Mouse (Mus musculus) CD4-positive, CD25-positive, alpha-beta regulatory T cell, adult 4 months (primary cell): ENCODE results near the gene Adgrg7. TPM values are rescaled to one million over a fixed set of nuclear protein-coding genes. Genes with fewer than 3 reads are reported as not detected.

Source experiments
- ATAC-seq: one replicate; pipeline ENCODE4 v1.8.0; 2017
- polyA plus RNA-seq, 2 experiments: library from polyadenylated mRNA; unstranded; fragments of 100-300 nt; shearing (Covaris generic); gene quantifications; one replicate each; pipeline ENCODE4 v1.2.1; 2017

Adgrg7 gene
- not detected for polyA plus RNA-seq

- no peak for ATAC-seq
Measured at GRCm38 (mm10) chr16:56795481-56796139, at the start of gene Adgrg7. Gene Adgrg7 (minus strand): TSS chr16:56795855.

DNA sequence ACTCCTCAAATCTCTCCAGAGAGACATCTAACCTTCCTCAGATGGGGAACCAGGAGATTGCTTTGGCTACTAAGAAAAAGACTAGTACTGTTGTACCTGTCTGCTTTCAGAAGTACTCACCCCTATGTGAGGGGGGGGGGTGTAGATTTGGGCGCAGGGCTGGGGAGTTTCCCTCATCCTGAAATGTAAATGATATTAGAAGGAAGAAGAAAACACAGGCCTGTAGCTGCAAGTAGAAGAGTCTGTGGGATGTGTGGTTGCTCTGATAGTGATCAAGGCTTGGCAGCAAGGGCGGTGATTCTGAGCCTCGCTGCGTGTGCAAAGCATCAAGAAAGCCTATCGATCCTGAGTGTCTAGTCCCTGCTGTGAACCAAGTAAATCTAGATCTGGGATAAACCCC, 47.3 kb upstream of the Adgrg7 start:
- peak; percentile 64 for ATAC-seq

DNA sequence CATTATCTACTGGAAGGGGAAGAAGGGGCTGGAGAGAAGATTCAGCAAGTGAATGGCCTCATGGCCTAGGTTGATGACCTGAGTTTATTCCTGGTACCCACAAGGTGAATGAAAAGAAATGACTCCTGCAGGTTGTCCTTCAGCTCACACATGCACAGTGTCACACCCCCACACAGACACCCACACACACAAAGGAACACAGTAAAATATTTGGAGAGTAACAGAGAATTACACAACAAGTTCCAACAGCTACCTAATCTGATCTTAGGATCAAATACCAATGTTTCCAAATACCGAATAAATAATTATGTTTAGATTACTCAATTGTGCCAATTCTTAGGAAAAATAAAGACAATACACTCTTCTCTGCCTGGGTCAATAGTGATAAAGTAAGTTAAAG, 37.7 kb upstream of the Adgrg7 start:
- ATAC-seq, result no peak

- ATAC-seq, result no peak
Measured at GRCm38 (mm10) chr16:56831986-56832385, 36.3 kb upstream of the Adgrg7 start.

- ATAC-seq, result no peak
Measured at GRCm38 (mm10) chr16:56801370-56802109, 5.9 kb upstream of the Adgrg7 start.

GRCm38 (mm10) chr16:56800946-56801345, 5.3 kb upstream of the Adgrg7 start:
- ATAC-seq, result no peak

- ATAC-seq, result peak; percentile 60
Measured at GRCm38 (mm10) chr16:56800469-56800868, 4.8 kb upstream of the Adgrg7 start.

DNA sequence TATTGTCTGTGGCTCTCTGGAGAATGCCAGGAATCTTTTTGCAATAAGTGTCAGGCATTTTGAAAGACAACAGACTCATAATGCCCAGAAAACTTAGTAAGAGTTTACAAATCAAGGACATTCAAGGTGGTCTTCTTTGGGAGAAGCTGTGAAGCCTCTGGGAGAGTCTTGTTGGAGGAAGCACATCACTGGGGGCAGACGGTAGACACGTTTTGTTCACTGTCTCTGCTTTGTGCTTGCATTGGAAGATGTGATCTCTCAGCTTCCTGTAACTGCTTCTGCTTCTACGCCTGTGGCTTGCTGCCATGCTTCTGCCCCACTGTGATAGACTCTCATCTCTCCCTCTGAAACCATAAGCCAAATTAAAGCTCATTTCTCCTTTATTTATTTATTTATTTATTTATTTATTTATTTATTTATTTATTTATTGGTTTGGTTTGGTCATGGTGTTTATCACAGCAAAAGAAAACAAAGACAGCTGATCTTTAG, 3.9 kb upstream of the Adgrg7 start:
- no peak for ATAC-seq

DNA sequence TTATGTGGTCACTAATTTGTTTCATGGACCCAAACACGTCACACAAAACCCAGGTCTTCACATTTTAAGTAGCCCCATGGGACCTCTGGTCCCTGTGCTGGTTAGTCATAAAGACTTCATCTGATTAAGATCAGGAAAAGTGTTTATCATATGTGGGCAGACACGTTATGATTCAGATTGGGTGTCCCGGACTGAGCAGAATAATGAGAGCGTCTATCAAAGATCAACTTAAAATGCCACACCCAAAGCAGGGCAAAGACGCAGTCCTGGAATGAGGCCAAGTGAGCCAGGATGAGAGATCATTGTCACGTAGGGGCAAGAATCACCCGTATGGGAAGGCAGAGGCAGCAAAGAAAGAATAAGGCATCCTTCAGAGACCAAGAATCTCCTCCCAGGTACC, 3.2 kb upstream of the Adgrg7 start:
- ATAC-seq, result no peak

GRCm38 (mm10) chr16:56794383-56795144, 1.1 kb downstream of the Adgrg7 start:
- ATAC-seq, result no peak

GRCm38 (mm10) chr16:56793778-56794177, 1.9 kb downstream of the Adgrg7 start:
- ATAC-seq, result no peak

DNA sequence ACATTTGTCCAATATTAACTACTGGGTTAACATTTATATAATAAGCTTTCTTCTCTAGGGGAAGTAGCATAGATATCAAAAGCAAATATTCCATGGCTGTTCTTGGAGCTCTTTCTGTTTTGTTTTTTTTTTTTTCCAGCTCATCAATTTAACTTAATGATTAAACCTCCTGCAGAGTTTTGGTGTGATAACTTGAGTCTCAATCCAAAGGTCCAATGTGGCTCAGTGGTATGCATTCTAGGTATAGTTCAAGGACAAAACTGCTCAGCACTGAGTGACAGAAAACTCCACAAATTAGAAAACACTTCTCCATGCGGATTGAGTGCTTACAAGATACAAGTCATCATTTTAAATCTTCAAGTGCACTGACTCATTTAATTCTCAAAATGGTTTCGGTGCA, 9.7 kb downstream of the Adgrg7 start:
- no peak for ATAC-seq

- peak; percentile 88 for ATAC-seq
Measured at GRCm38 (mm10) chr16:56771163-56772105, 24.2 kb downstream of the Adgrg7 start.

GRCm38 (mm10) chr16:56729060-56729459, 66.6 kb downstream of the Adgrg7 start:
- no peak for ATAC-seq

- ATAC-seq, result no peak
Measured at GRCm38 (mm10) chr16:56724927-56725326, 70.7 kb downstream of the Adgrg7 start.

DNA sequence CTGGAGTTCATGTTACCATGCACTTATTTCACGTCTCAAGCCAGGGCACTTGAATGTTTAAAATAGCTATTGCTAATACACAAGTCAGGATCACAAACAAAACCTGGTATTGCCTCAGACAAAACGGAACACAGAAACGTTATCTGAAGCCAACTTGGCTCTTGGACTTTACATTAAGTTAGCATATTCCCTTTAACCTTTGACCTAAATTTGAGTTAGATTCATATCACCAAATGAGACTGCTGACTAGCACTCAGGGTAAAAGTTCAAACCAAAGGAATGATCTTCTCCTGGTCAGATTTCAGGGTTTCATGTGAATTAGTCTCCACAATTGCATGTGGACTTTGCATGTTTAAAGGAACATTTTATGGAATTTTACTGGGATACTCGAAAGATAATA, 73.3 kb downstream of the Adgrg7 start:
- ATAC-seq, result no peak

DNA sequence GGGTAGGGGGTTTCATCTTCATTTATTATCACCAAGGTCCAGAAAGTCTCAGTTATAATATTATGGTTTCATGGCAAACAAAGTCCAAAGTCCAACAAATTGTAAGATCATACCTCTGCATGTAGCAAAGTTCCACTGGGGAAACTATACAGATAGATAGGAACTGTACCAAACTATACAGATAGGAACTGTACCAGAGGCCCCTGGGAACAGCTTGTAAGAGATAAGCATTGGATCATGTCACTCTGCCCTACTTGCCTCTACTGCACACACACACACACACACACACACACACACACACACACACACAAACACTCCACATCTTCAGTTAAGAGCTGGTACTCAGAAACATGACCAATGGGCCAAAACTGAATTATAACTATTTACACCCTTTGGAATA, 76.6 kb downstream of the Adgrg7 start:
- ATAC-seq, result no peak

DNA sequence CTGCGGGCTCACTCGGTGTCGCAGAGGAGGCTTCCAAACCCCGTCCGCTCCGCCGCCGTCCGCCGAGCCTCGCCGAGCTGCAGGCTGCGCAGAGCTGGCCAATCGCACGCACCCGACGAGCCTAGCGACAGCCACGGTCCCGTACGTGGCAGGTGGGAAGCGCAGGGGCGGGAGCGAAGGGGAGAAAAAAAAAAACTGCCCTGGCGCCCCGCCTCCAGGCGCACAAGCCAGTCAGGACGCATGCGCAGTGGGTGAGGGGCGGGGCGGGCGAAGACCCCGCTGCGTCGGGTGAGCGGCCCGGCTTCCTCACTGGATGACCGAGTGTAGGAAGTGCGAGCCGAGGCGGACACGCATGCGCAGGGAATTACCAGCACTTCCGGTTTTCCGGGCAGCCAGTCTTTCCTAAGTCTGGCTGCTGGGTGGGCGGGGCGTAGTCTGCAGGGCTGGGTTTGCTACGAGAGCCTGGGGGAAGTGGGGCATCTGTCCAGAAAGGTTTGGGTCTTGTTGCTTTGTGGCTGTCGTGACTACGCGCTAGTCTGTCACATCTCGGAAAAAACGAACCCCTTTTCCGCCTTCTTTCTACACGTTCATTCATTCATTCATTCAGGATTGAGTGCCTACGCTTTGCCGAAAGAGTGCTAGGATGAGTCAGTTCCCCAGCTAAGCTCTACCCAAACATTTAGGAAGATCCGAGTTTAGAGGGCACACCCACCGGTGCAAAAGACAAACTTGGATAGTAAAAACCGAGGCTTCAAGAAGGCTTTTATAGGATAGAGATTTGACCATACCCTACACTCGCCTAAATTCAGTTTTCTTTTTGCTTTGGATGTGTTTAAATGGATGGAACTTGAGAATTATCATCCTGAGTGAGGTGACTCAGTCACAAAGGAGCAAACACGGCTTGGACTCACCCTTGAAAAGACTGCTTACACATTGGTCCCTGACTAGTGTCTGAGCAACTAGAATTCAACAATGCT, 78.1 kb downstream of the Adgrg7 start, which contains the start of gene Tfg:
Gene Tfg (minus strand): TSS at position 227 of the 977 bp plus-strand sequence.
- peak; percentile 85 for ATAC-seq

- ATAC-seq, result no peak
Measured at GRCm38 (mm10) chr16:56716557-56717179, 79.0 kb downstream of the Adgrg7 start.

GRCm38 (mm10) chr16:56715608-56716007, 80.0 kb downstream of the Adgrg7 start:
- ATAC-seq, result no peak
